29 mouse cellular contexts compared by ENCODE assay signal in genomic region chr3:83982821-83983220, GRCm38 (mm10). TPM values are rescaled to one million over a fixed set of nuclear protein-coding genes. Genes with fewer than 3 reads are reported as not detected.
DNase-seq lines count a peak whose midpoint lies in the region; ATAC-seq and TF ChIP-seq lines count a peak whose summit lies in the region.
"Had no signal": no experiment of that assay in that cellular context is flagged by ENCODE, and none has a peak within 500 bp of the region (broad histone marks: within the 10 kb centered on the region; RNA-seq: fewer than 3 reads in every experiment).

No protein-coding gene starts in this region.

- ATAC-seq in hindbrain, embryonic 16.5 days, result no peak
- ATAC-seq in hindbrain, embryonic 12.5 days (ENCODE audit: low FRiP score), result no peak
- ATAC-seq in forebrain, embryonic 12.5 days (ENCODE audit: low FRiP score), result no peak
- ATAC-seq in forebrain, postnatal 0 days, result no peak
- ATAC-seq in intestine, embryonic 15.5 days, result no peak
- ATAC-seq: liver, embryonic 12.5 days; liver, postnatal 0 days; Patski had no signal

- peaks cover 49% of the 10 kb centered on the region for H3K4me1 ChIP-seq in hindbrain, embryonic 16.5 days (ENCODE audit: control insufficient read depth, insufficient read depth, low read depth, low read length)
- H3K4me1 ChIP-seq in hindbrain, embryonic 12.5 days, result peaks cover 83% of the 10 kb centered on the region
- H3K4me1 ChIP-seq in forebrain, embryonic 12.5 days, result peaks cover 95% of the 10 kb centered on the region
- peaks cover 73% of the 10 kb centered on the region for H3K4me1 ChIP-seq in forebrain, postnatal 0 days (ENCODE audit: insufficient read depth)
- H3K4me1 ChIP-seq in intestine, embryonic 15.5 days (replicated peaks), result peaks cover 23% of the 10 kb centered on the region

- TF ChIP-seq CTCF in brain, embryonic 14.5 days (IDR thresholded peaks at IDR 0.05; ENCODE audit: borderline replicate concordance, extremely low read depth, insufficient read depth, insufficient read length), result no peak
- no peak for TF ChIP-seq CTCF in forebrain, postnatal 0 days (IDR thresholded peaks at IDR 0.05; ENCODE audit: low read depth)

- no peaks in the 10 kb centered on the region for H3K36me3 ChIP-seq in hindbrain, embryonic 16.5 days (ENCODE audit: control insufficient read depth, insufficient read depth, low read length)
- no peaks in the 10 kb centered on the region for H3K36me3 ChIP-seq in hindbrain, embryonic 12.5 days
- no peaks in the 10 kb centered on the region for H3K36me3 ChIP-seq in forebrain, embryonic 12.5 days (replicated peaks)
- H3K36me3 ChIP-seq in forebrain, postnatal 0 days (ENCODE audit: insufficient read depth), result no peaks in the 10 kb centered on the region
- no peaks in the 10 kb centered on the region for H3K36me3 ChIP-seq in intestine, embryonic 15.5 days
- H3K36me3 ChIP-seq: embryonic facial prominence, embryonic 13.5 days; hindbrain, embryonic 15.5 days; liver, embryonic 12.5 days; neural tube, embryonic 12.5 days had no signal

- peak; percentile 65 for DNase-seq in brain, embryonic 14.5 days (ENCODE audit: low read depth)
- DNase-seq in forebrain, postnatal 0 days, result no peak
- no peak for DNase-seq in spleen, postnatal 4 days (ENCODE audit: low spot score in 2 of 2)
- DNase-seq: adrenal gland, postnatal 10 days; cerebellum, adult 11 months; cerebellum, adult 9-11 months; embryo, embryonic 11 days; gastrocnemius, postnatal 25 days; heart, adult 18-20 months; heart, postnatal 36 days; kidney, adult 2 months; kidney, postnatal 36 days; layer of hippocampus, postnatal 36 days; left cerebral cortex, postnatal 4 days; liver, postnatal 0 days; lung, postnatal 36 days; right cerebral cortex, postnatal 4 days; thymus, adult 2 months; thymus, postnatal 36 days had no signal

- H3K27ac ChIP-seq in hindbrain, embryonic 16.5 days (ENCODE audit: low read depth, low read length), result peak overlapping the region; percentile 29; the same call in 1 of the 2 replicates
- no peak overlapping the region for H3K27ac ChIP-seq in hindbrain, embryonic 12.5 days
- H3K27ac ChIP-seq in forebrain, embryonic 12.5 days, result peak overlapping the region; percentile 89
- H3K27ac ChIP-seq in forebrain, postnatal 0 days (ENCODE audit: low read depth, low read length), result 0 out of 2 replicates have a peak overlapping the region, but pooled peaks have one; percentile 29
- no peak overlapping the region for H3K27ac ChIP-seq in intestine, embryonic 15.5 days
- H3K27ac ChIP-seq: embryonic facial prominence, embryonic 13.5 days; hindbrain, embryonic 15.5 days; liver, embryonic 12.5 days; neural tube, embryonic 12.5 days had no signal

- no peak overlapping the region for H3K4me3 ChIP-seq in hindbrain, embryonic 16.5 days (ENCODE audit: low read length)
- H3K4me3 ChIP-seq in hindbrain, embryonic 12.5 days, result no peak overlapping the region
- no peak overlapping the region for H3K4me3 ChIP-seq in forebrain, embryonic 12.5 days (replicated peaks)
- H3K4me3 ChIP-seq in forebrain, postnatal 0 days (ENCODE audit: low read depth, low read length), result no peak overlapping the region
- no peak overlapping the region for H3K4me3 ChIP-seq in intestine, embryonic 15.5 days (replicated peaks)
- H3K4me3 ChIP-seq: embryonic facial prominence, embryonic 13.5 days; hindbrain, embryonic 15.5 days; liver, embryonic 12.5 days; neural tube, embryonic 12.5 days had no signal

- TF ChIP-seq POLR2A in brain, embryonic 14.5 days (IDR thresholded peaks at IDR 0.05; ENCODE audit: borderline replicate concordance, extremely low read depth, insufficient read depth, insufficient read length, poor library complexity, severe bottlenecking), result no peak

- no peaks in the 10 kb centered on the region for H3K27me3 ChIP-seq in hindbrain, embryonic 16.5 days (replicated peaks; ENCODE audit: control insufficient read depth, insufficient read depth, low read length)
- H3K27me3 ChIP-seq in hindbrain, embryonic 12.5 days, result no peaks in the 10 kb centered on the region
- no peaks in the 10 kb centered on the region for H3K27me3 ChIP-seq in forebrain, embryonic 12.5 days
- no peaks in the 10 kb centered on the region for H3K27me3 ChIP-seq in forebrain, postnatal 0 days (ENCODE audit: insufficient read depth, low read length)
- H3K27me3 ChIP-seq in intestine, embryonic 15.5 days (replicated peaks), result no peaks in the 10 kb centered on the region
- H3K27me3 ChIP-seq: embryonic facial prominence, embryonic 13.5 days; hindbrain, embryonic 15.5 days; liver, embryonic 12.5 days; neural tube, embryonic 12.5 days; Patski had no signal

- 63% methylated on average over 4 of the region's 4 CpGs for WGBS in hindbrain, embryonic 16.5 days
- 60% methylated on average over 4 of the region's 4 CpGs for WGBS in hindbrain, embryonic 12.5 days
- WGBS in forebrain, embryonic 12.5 days, result 14% methylated on average over 4 of the region's 4 CpGs
- WGBS in forebrain, postnatal 0 days, result 20% methylated on average over 4 of the region's 4 CpGs
- 89% methylated on average over 4 of the region's 4 CpGs for WGBS in intestine, embryonic 15.5 days

- no peaks in the 10 kb centered on the region for H3K9me3 ChIP-seq in hindbrain, embryonic 16.5 days (ENCODE audit: control insufficient read depth, low read length)
- no peaks in the 10 kb centered on the region for H3K9me3 ChIP-seq in hindbrain, embryonic 12.5 days (replicated peaks)
- H3K9me3 ChIP-seq in forebrain, embryonic 12.5 days, result no peaks in the 10 kb centered on the region
- no peaks in the 10 kb centered on the region for H3K9me3 ChIP-seq in forebrain, postnatal 0 days (ENCODE audit: low read length)
- H3K9me3 ChIP-seq in intestine, embryonic 15.5 days, result no peaks in the 10 kb centered on the region
- H3K9me3 ChIP-seq: embryonic facial prominence, embryonic 13.5 days; hindbrain, embryonic 15.5 days; liver, embryonic 12.5 days; neural tube, embryonic 12.5 days had no signal

- H3K9ac ChIP-seq in hindbrain, embryonic 16.5 days (ENCODE audit: low read depth, low read length), result no peak overlapping the region
- H3K9ac ChIP-seq in hindbrain, embryonic 12.5 days, result no peak overlapping the region
- no peak overlapping the region for H3K9ac ChIP-seq in forebrain, embryonic 12.5 days
- no peak overlapping the region for H3K9ac ChIP-seq in forebrain, postnatal 0 days
- no peak overlapping the region for H3K9ac ChIP-seq in intestine, embryonic 15.5 days
- H3K9ac ChIP-seq: embryonic facial prominence, embryonic 13.5 days; hindbrain, embryonic 15.5 days; liver, embryonic 12.5 days; liver, postnatal 0 days; neural tube, embryonic 12.5 days had no signal

- H3K4me2 ChIP-seq in hindbrain, embryonic 16.5 days (ENCODE audit: low read length), result no peak overlapping the region
- H3K4me2 ChIP-seq in hindbrain, embryonic 12.5 days (replicated peaks), result no peak overlapping the region
- no peak overlapping the region for H3K4me2 ChIP-seq in forebrain, embryonic 12.5 days
- no peak overlapping the region for H3K4me2 ChIP-seq in forebrain, postnatal 0 days (ENCODE audit: low read depth)
- H3K4me2 ChIP-seq in intestine, embryonic 15.5 days (replicated peaks), result no peak overlapping the region
- H3K4me2 ChIP-seq: embryonic facial prominence, embryonic 13.5 days; heart, embryonic 11.5 days; hindbrain, embryonic 15.5 days; liver, embryonic 12.5 days; neural tube, embryonic 12.5 days had no signal

RNA-seq across cellular contexts. Expression of gene Tmem131l, which starts 57.2 kb away (rescaled TPM):
- 34.6 and 45.2 TPM in 2 replicates for polyA plus RNA-seq in hindbrain, embryonic 16.5 days (2015; fragmentation: Nextera tagmentation; extraction: Ambion mirVana)
- 81.5 and 84.3 TPM in 2 replicates for polyA plus RNA-seq in hindbrain, embryonic 12.5 days (2016; fragmentation: Nextera tagmentation; extraction: Ambion mirVana)
- polyA plus RNA-seq in brain, embryonic 14.5 days (2012; rRNA removed), result 103 and 129 TPM in 2 replicates
- polyA plus RNA-seq in forebrain, embryonic 12.5 days (2016; fragmentation: Nextera tagmentation; extraction: Ambion mirVana), result 116 and 130 TPM in 2 replicates
- total RNA-seq in forebrain, postnatal 0 days (2014; rRNA removed), result 59.3 and 65.0 TPM in 2 replicates
- polyA plus RNA-seq in forebrain, postnatal 0 days (2015; fragmentation: Nextera tagmentation; extraction: Ambion mirVana), result 32.3 and 37.5 TPM in 2 replicates
- polyA plus RNA-seq in intestine, embryonic 15.5 days (2015; fragmentation: Nextera tagmentation; extraction: Ambion mirVana), result 26.1 and 32.0 TPM in 2 replicates

Comparison
In these comparisons a context has a peak if more than half of its experiments do, and no peak if none do; other contexts are left out.
1. H3K27ac ChIP-seq: peak in hindbrain, embryonic 16.5 days (single experiment), forebrain, embryonic 12.5 days (single experiment) and forebrain, postnatal 0 days (single experiment); none in hindbrain, embryonic 12.5 days (single experiment) and intestine, embryonic 15.5 days (single experiment).